Mouse (Mus musculus): ENCODE results near the gene Gabrg1. TPM values are rescaled to one million over a fixed set of nuclear protein-coding genes. Genes with fewer than 3 reads are reported as not detected.

Gene Gabrg1
- polyA plus RNA-seq (2015; fragmentation: Nextera tagmentation; extraction: Ambion mirVana) = 6.9 and 9.0 TPM in 2 replicates

DNA sequence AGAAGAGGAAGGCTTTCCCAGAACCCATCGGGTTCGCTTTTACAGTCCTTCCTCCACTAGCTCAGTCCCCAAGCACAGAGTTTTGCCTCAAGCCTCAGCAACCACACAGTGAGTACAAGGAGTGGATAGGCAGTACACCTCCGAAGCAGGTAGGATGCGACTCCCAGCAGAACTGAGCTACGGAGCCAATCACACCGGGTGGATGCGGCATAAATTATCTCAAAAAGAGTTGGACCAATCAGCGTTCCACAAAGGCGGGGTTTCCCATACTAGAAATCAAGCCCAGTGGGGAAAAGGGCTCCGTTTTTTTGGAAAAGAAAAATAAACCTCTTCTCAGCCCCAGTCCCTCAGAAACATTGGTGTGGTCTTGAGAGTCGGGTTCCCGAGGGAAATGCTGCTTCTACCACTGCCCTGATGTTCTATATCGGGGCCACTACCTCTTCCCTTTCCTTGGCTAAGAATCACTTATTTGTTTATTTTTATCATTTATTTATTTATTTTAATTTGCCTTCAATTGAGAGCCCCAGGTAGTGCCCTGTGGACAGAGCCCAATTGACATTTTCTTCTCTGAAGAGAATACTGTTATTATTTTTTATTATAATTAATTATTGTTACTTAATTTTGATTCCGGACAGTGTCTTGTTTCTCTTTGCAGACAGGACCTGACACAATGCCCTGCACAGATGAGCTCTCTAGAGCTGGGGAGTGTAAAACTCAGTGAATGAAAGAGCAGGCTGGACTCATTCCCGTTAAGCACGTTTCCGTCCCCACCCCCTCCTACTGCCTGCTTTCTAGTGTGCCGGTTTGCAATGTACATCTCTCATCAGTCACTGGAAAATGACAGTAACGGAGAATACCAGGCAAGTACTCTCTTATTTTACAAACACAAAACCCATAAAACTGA, at the start of gene Gabrg1:
Gene Gabrg1, minus strand, starts transcription at position 426 of the 904 bp plus-strand sequence.
- H3K4me3 ChIP-seq = peak within 1 kb of the TSS; percentile 50
- H3K4me1 ChIP-seq = peaks cover 12% of the 10 kb centered on the region; the same call in 1 of the 2 replicates
- no peaks in the 10 kb centered on the region for H3K36me3 ChIP-seq
- 1% methylated on average over 19 of the region's 19 CpGs for WGBS
- H3K9ac ChIP-seq (replicated peaks) = peak within 1 kb of the TSS; percentile 47
- H3K27ac ChIP-seq (replicated peaks) = peak within 1 kb of the TSS; percentile 66
- H3K27me3 ChIP-seq = no peaks in the 10 kb centered on the region
- ATAC-seq (replicated peaks) = peak; percentile 94
- H3K4me2 ChIP-seq (replicated peaks) = peak within 1 kb of the TSS; percentile 77
- H3K9me3 ChIP-seq = no peaks in the 10 kb centered on the region

GRCm38 (mm10) chr5:70884026-70884425, 41.6 kb upstream of the Gabrg1 start:
- Histone ChIP-seq H3K4me1 (no peaks in the 10 kb centered on the region), H3K9ac (replicated peaks) (no peak overlapping the region), H3K27me3 (no peaks in the 10 kb centered on the region), H3K4me2 (replicated peaks) (no peak overlapping the region), H3K9me3 (no peaks in the 10 kb centered on the region), H3K27ac (replicated peaks) (no peak overlapping the region), H3K4me3 (no peak overlapping the region), H3K36me3 (no peaks in the 10 kb centered on the region)
- WGBS = 70% methylated on average over 3 of the region's 3 CpGs
- ATAC-seq (replicated peaks) = no peak

DNA sequence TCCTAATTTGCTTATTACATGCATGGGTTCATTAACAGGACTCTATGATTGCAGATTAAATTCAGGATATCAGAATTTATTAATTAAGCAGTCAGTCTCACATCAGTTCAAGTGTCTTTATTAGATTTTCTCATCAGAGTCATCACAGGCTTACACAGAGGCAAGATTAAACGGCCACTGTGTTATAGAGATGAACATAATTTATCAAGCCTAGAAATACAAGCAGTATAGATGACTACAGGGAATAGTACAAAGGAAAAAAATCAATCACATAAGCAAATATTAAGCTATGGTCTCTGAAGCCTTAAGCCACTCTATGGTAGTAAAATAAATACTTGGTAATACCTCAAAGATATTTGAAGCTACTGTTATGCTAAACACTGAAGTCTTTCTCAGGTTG, 27.7 kb upstream of the Gabrg1 start:
- ATAC-seq (replicated peaks) = no peak

DNA sequence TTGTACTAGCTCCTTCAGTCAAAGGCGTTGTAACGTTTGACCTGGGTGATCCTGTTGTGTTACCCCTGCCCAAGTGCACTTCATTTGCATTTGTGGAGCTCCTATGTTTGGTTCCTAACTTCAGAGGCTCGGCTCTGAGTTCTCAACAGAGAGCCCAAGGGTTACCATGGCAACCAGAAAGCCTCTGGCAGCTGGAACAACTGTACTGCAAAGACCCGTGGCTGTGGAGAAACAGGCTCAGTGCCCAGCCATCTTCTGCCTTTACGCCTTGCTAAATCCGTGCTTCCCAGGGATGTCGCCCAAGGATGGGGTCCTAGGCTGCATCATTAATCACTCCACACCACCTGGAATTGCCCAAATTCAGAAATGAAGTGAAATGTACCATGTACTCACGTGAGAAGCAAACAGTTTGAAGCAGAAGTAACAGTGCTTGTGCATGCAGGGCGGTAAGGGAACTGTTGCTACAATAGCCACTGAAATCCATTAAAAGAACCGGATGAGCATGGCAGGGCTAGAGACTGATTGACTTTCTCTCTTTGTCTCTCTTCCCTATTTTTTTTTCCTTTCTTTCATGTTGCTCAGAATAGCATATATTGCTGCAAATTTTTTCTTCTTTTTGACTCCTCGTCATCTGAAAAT, 798 bp upstream of the Gabrg1 start:
- Histone ChIP-seq H3K9me3 (no peaks in the 10 kb centered on the region), H3K4me2 (replicated peaks) (peak overlapping the region; percentile 77), H3K4me1 (peaks cover 12% of the 10 kb centered on the region; the same call in 1 of the 2 replicates), H3K9ac (replicated peaks) (peak overlapping the region; percentile 47), H3K36me3 (no peaks in the 10 kb centered on the region), H3K4me3 (peak overlapping the region; percentile 50), H3K27ac (replicated peaks) (peak overlapping the region; percentile 66), H3K27me3 (no peaks in the 10 kb centered on the region)
- WGBS = 4% methylated on average over 11 of the region's 11 CpGs
- peak; percentile 92 for ATAC-seq (replicated peaks)

More for the DNA sequence above, 27.7 kb upstream of the Gabrg1 start:
- no peaks in the 10 kb centered on the region for H3K4me1 ChIP-seq
- no peak overlapping the region for H3K9ac ChIP-seq (replicated peaks)
- 78% methylated on average over 1 of the region's 1 CpGs for WGBS
- no peaks in the 10 kb centered on the region for H3K36me3 ChIP-seq
- H3K9me3 ChIP-seq = no peaks in the 10 kb centered on the region
- no peak overlapping the region for H3K4me3 ChIP-seq
- H3K27me3 ChIP-seq = no peaks in the 10 kb centered on the region
- H3K4me2 ChIP-seq (replicated peaks) = no peak overlapping the region
- H3K27ac ChIP-seq (replicated peaks) = no peak overlapping the region

DNA sequence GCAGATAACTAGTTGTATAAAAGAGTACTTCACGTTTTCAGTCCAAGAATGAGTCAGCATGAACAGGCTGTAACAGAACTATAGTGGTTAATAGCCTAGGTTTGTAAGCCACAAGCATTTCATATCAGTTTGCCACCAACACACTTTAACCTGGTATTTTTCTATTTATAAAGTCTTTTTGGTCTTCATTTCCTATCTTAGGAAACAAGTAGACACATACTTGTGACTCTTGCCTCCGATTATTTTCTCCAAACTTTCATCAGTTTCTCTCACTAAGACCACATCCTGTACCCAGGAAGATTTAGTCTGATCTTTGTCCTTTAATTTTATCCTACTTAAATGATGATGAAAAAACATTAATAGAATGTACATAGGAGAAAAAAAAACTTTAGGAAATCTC, 23.7 kb downstream of the Gabrg1 start:
- Histone ChIP-seq H3K4me3 (no peak overlapping the region), H3K9ac (replicated peaks) (no peak overlapping the region), H3K4me1 (no peaks in the 10 kb centered on the region), H3K36me3 (no peaks in the 10 kb centered on the region), H3K27ac (replicated peaks) (no peak overlapping the region), H3K4me2 (replicated peaks) (no peak overlapping the region), H3K9me3 (no peaks in the 10 kb centered on the region), H3K27me3 (no peaks in the 10 kb centered on the region)
- 83% methylated on average over 2 of the region's 2 CpGs for WGBS
- no peak for ATAC-seq (replicated peaks)

- H3K4me1 ChIP-seq = no peaks in the 10 kb centered on the region
- 66% methylated on average over 2 of the region's 2 CpGs for WGBS
These were observed 106.3 kb downstream of the Gabrg1 start for GRCm38 (mm10) chr5:70736156-70736555.

DNA sequence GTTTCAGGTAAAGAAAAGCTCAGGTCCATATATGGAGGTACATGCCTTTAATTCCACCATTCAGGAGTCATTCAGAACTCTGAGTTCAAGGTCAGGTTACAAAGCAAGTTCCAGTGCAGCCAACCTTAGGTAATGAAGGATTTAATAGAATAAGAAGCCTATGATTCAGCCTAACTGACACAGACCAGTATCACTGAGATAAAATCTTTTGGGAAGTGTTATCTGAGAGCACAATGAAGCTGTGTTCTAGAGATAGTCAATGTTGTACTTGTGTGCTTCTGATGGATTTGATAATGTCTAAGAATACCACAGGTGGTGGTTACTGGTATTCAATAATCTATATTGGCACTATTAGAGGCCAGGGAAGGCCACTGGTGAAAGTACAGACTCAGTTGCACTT, 138.1 kb downstream of the Gabrg1 start:
- Histone ChIP-seq H3K9ac (replicated peaks) (no peak overlapping the region), H3K4me1 (no peaks in the 10 kb centered on the region), H3K27ac (replicated peaks) (no peak overlapping the region), H3K4me2 (replicated peaks) (no peak overlapping the region), H3K27me3 (no peaks in the 10 kb centered on the region), H3K36me3 (no peaks in the 10 kb centered on the region), H3K9me3 (no peaks in the 10 kb centered on the region), H3K4me3 (no peak overlapping the region)
- no peak for ATAC-seq (replicated peaks)

More at GRCm38 (mm10) chr5:70736156-70736555, 106.3 kb downstream of the Gabrg1 start:
- Histone ChIP-seq H3K9ac (replicated peaks) (no peak overlapping the region), H3K4me2 (replicated peaks) (no peak overlapping the region), H3K4me3 (no peak overlapping the region), H3K27me3 (no peaks in the 10 kb centered on the region), H3K36me3 (no peaks in the 10 kb centered on the region), H3K9me3 (no peaks in the 10 kb centered on the region), H3K27ac (replicated peaks) (no peak overlapping the region)
- ATAC-seq (replicated peaks) = no peak

All from forebrain, embryonic 15.5 days (tissue).